Comparison of ENCODE assay signal across 26 mouse cellular contexts in the genomic region with DNA sequence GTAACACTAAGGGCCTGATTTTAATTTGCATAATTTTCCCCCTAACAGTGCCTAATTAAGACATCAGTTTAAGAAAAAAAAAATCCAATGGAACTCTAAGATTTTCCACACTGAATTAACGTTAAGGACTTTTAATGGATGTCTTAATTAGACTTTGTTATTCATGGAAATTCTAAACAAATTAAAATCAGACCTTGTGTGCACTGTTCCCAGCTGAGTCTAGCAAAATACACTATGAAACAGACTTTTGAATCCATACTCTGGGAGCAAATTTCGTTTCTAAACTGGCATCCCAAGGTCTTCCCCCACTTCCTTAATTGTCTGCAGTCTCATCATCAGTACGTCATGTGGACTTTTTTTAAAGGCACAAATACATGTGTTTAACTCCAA.
DNase-seq lines count a peak whose midpoint lies in the region; ATAC-seq and TF ChIP-seq lines count a peak whose summit lies in the region.
"Had no signal": no experiment of that assay in that cellular context is flagged by ENCODE, and none has a peak within 500 bp of the region (broad histone marks: within the 10 kb centered on the region; RNA-seq: fewer than 3 reads in every experiment).

No protein-coding gene starts in this region.

- no peak overlapping the region for H3K4me3 ChIP-seq in forebrain, embryonic 12.5 days (replicated peaks)
- H3K4me3 ChIP-seq in forebrain, postnatal 0 days (ENCODE audit: low read depth, low read length): no peak overlapping the region
- no peak overlapping the region for H3K4me3 ChIP-seq in midbrain, embryonic 15.5 days
- H3K4me3 ChIP-seq in midbrain, embryonic 11.5 days (ENCODE audit: low read depth, low read length): no peak overlapping the region
- no peak overlapping the region for H3K4me3 ChIP-seq in forebrain, embryonic 15.5 days
- H3K4me3 ChIP-seq in intestine, postnatal 0 days (ENCODE audit: low read depth, low read length): no peak overlapping the region
- H3K4me3 ChIP-seq: heart, embryonic 12.5 days; heart, embryonic 15.5 days; hindbrain, embryonic 10.5 days; hindbrain, embryonic 13.5 days; intestine, embryonic 15.5 days had no signal

- no peak overlapping the region for H3K4me2 ChIP-seq in forebrain, embryonic 12.5 days
- no peak overlapping the region for H3K4me2 ChIP-seq in forebrain, postnatal 0 days (ENCODE audit: low read depth)
- H3K4me2 ChIP-seq in midbrain, embryonic 15.5 days: no peak overlapping the region
- H3K4me2 ChIP-seq in midbrain, embryonic 11.5 days: no peak overlapping the region
- no peak overlapping the region for H3K4me2 ChIP-seq in forebrain, embryonic 15.5 days (replicated peaks)
- no peak overlapping the region for H3K4me2 ChIP-seq in intestine, postnatal 0 days (replicated peaks; ENCODE audit: low read depth)
- H3K4me2 ChIP-seq: heart, embryonic 12.5 days; heart, embryonic 15.5 days; hindbrain, embryonic 13.5 days; intestine, embryonic 15.5 days had no signal

- H3K4me1 ChIP-seq in forebrain, embryonic 12.5 days: peaks cover 4% of the 10 kb centered on the region; the same call in 1 of the 2 replicates
- 0 out of 2 replicates have a peak, but pooled peaks cover 4% of the 10 kb centered on the region for H3K4me1 ChIP-seq in forebrain, postnatal 0 days (ENCODE audit: insufficient read depth)
- no peaks in the 10 kb centered on the region for H3K4me1 ChIP-seq in midbrain, embryonic 15.5 days
- H3K4me1 ChIP-seq in midbrain, embryonic 11.5 days (ENCODE audit: control insufficient read depth, insufficient read depth, low read length): no peaks in the 10 kb centered on the region
- H3K4me1 ChIP-seq in forebrain, embryonic 15.5 days: peaks cover 31% of the 10 kb centered on the region
- no peaks in the 10 kb centered on the region for H3K4me1 ChIP-seq in intestine, postnatal 0 days (replicated peaks; ENCODE audit: control insufficient read depth, insufficient read depth, low read length)
- H3K4me1 ChIP-seq: heart, embryonic 12.5 days; heart, embryonic 15.5 days; hindbrain, embryonic 10.5 days; hindbrain, embryonic 13.5 days; intestine, embryonic 15.5 days had no signal

- no peak overlapping the region for H3K9ac ChIP-seq in forebrain, embryonic 12.5 days
- H3K9ac ChIP-seq in forebrain, postnatal 0 days: no peak overlapping the region
- H3K9ac ChIP-seq in midbrain, embryonic 15.5 days: no peak overlapping the region
- H3K9ac ChIP-seq in midbrain, embryonic 11.5 days (ENCODE audit: low read length): no peak overlapping the region
- H3K9ac ChIP-seq in forebrain, embryonic 15.5 days (replicated peaks): no peak overlapping the region
- no peak overlapping the region for H3K9ac ChIP-seq in intestine, postnatal 0 days (ENCODE audit: low read depth, low read length)
- H3K9ac ChIP-seq: heart, embryonic 12.5 days; heart, embryonic 15.5 days; hindbrain, embryonic 13.5 days; intestine, embryonic 15.5 days had no signal

- no peak for TF ChIP-seq CTCF in forebrain, postnatal 0 days (IDR thresholded peaks at IDR 0.05; ENCODE audit: low read depth)
- TF ChIP-seq CTCF in brain, embryonic 14.5 days (IDR thresholded peaks at IDR 0.05; ENCODE audit: borderline replicate concordance, extremely low read depth, insufficient read depth, insufficient read length): no peak
- no peak for TF ChIP-seq CTCF in intestine, postnatal 0 days (IDR thresholded peaks at IDR 0.05; ENCODE audit: low read depth)

- TF ChIP-seq POLR2A in brain, embryonic 14.5 days (IDR thresholded peaks at IDR 0.05; ENCODE audit: borderline replicate concordance, extremely low read depth, insufficient read depth, insufficient read length, poor library complexity, severe bottlenecking): no peak

- H3K27me3 ChIP-seq in forebrain, embryonic 12.5 days: no peaks in the 10 kb centered on the region
- H3K27me3 ChIP-seq in forebrain, postnatal 0 days (ENCODE audit: insufficient read depth, low read length): no peaks in the 10 kb centered on the region
- H3K27me3 ChIP-seq in midbrain, embryonic 15.5 days (replicated peaks): no peaks in the 10 kb centered on the region
- no peaks in the 10 kb centered on the region for H3K27me3 ChIP-seq in midbrain, embryonic 11.5 days (ENCODE audit: control insufficient read depth, insufficient read depth, low read length)
- H3K27me3 ChIP-seq in forebrain, embryonic 15.5 days: no peaks in the 10 kb centered on the region
- H3K27me3 ChIP-seq in intestine, postnatal 0 days (replicated peaks; ENCODE audit: control insufficient read depth, insufficient read depth, low read length): no peaks in the 10 kb centered on the region
- H3K27me3 ChIP-seq: CH12.LX; heart, embryonic 12.5 days; heart, embryonic 15.5 days; hindbrain, embryonic 13.5 days; intestine, embryonic 15.5 days had no signal

- ATAC-seq in forebrain, embryonic 12.5 days (ENCODE audit: low FRiP score): peak; percentile 60; the same call in 1 of the 2 replicates
- no peak; the same call in 1 of the 2 replicates for ATAC-seq in forebrain, postnatal 0 days
- ATAC-seq in midbrain, embryonic 15.5 days (replicated peaks): 0 out of 2 replicates have a peak, but pooled peaks have one; percentile 20
- ATAC-seq in midbrain, embryonic 11.5 days (ENCODE audit: low FRiP score): no peak
- ATAC-seq in forebrain, embryonic 15.5 days (replicated peaks): peak; percentile 60
- ATAC-seq in intestine, postnatal 0 days: no peak
- ATAC-seq: hindbrain, embryonic 16.5 days; intestine, embryonic 15.5 days had no signal

- no peaks in the 10 kb centered on the region for H3K9me3 ChIP-seq in forebrain, embryonic 12.5 days
- no peaks in the 10 kb centered on the region for H3K9me3 ChIP-seq in forebrain, postnatal 0 days (ENCODE audit: low read length)
- H3K9me3 ChIP-seq in midbrain, embryonic 15.5 days: no peaks in the 10 kb centered on the region
- H3K9me3 ChIP-seq in midbrain, embryonic 11.5 days (ENCODE audit: control insufficient read depth, low read length): no peaks in the 10 kb centered on the region
- H3K9me3 ChIP-seq in forebrain, embryonic 15.5 days: no peaks in the 10 kb centered on the region
- no peaks in the 10 kb centered on the region for H3K9me3 ChIP-seq in intestine, postnatal 0 days (ENCODE audit: control insufficient read depth)
- H3K9me3 ChIP-seq: heart, embryonic 12.5 days; heart, embryonic 15.5 days; hindbrain, embryonic 10.5 days; hindbrain, embryonic 13.5 days; intestine, embryonic 15.5 days had no signal

- H3K27ac ChIP-seq in forebrain, embryonic 12.5 days: no peak overlapping the region
- no peak overlapping the region for H3K27ac ChIP-seq in forebrain, postnatal 0 days (ENCODE audit: low read depth, low read length)
- no peak overlapping the region for H3K27ac ChIP-seq in midbrain, embryonic 15.5 days
- no peak overlapping the region for H3K27ac ChIP-seq in midbrain, embryonic 11.5 days (ENCODE audit: low read depth, low read length)
- H3K27ac ChIP-seq in forebrain, embryonic 15.5 days (replicated peaks): no peak overlapping the region
- no peak overlapping the region for H3K27ac ChIP-seq in intestine, postnatal 0 days (ENCODE audit: low read depth, low read length)
- H3K27ac ChIP-seq: heart, embryonic 15.5 days; hindbrain, embryonic 10.5 days; hindbrain, embryonic 13.5 days; intestine, embryonic 15.5 days had no signal

- peaks cover 42% of the 10 kb centered on the region for H3K36me3 ChIP-seq in forebrain, embryonic 12.5 days (replicated peaks)
- H3K36me3 ChIP-seq in forebrain, postnatal 0 days (ENCODE audit: insufficient read depth): peaks cover 15% of the 10 kb centered on the region
- H3K36me3 ChIP-seq in midbrain, embryonic 15.5 days (replicated peaks): no peaks in the 10 kb centered on the region
- no peaks in the 10 kb centered on the region for H3K36me3 ChIP-seq in midbrain, embryonic 11.5 days (ENCODE audit: control insufficient read depth, insufficient read depth, low read length)
- H3K36me3 ChIP-seq in forebrain, embryonic 15.5 days: peaks cover 43% of the 10 kb centered on the region
- H3K36me3 ChIP-seq in intestine, postnatal 0 days (ENCODE audit: control insufficient read depth, insufficient read depth): peaks cover 25% of the 10 kb centered on the region
- H3K36me3 ChIP-seq: G1E had no signal

- WGBS in forebrain, embryonic 12.5 days: 34% methylated on average over 3 of the region's 3 CpGs
- 20% methylated on average over 3 of the region's 3 CpGs for WGBS in forebrain, postnatal 0 days
- 42% methylated on average over 3 of the region's 3 CpGs for WGBS in midbrain, embryonic 15.5 days
- 66% methylated on average over 3 of the region's 3 CpGs for WGBS in midbrain, embryonic 11.5 days
- 14% methylated on average over 3 of the region's 3 CpGs for WGBS in forebrain, embryonic 15.5 days
- 82% methylated on average over 3 of the region's 3 CpGs for WGBS in intestine, postnatal 0 days

- no peak for DNase-seq in forebrain, postnatal 0 days
- no peak for DNase-seq in midbrain, embryonic 11.5 days (ENCODE audit: low spot score, missing footprints)
- peak; percentile 80 for DNase-seq in brain, embryonic 14.5 days (ENCODE audit: low read depth)
- DNase-seq in kidney, postnatal 4 days: no peak
- DNase-seq: adrenal gland, adult 2 months; adrenal gland, postnatal 14 days; B cell, adult 2 months; cerebellum, adult 11-12 months; cerebellum, adult 8-10 months; cerebellum, postnatal 14 days; gastrocnemius, postnatal 25 days; heart, adult 18-20 months; heart, postnatal 10 days; heart, postnatal 36 days had no signal

Comparison
In these comparisons a context has a peak if more than half of its experiments do, and no peak if none do; other contexts are left out.
1. ATAC-seq: peak in forebrain, embryonic 12.5 days (single experiment), midbrain, embryonic 15.5 days (single experiment) and forebrain, embryonic 15.5 days (single experiment); none in forebrain, postnatal 0 days (single experiment), midbrain, embryonic 11.5 days (single experiment) and intestine, postnatal 0 days (single experiment).